Mouse (Mus musculus) kidney, postnatal 0 days (tissue): ENCODE measurements around the gene Pik3ap1. TPM values are rescaled to one million over a fixed set of nuclear protein-coding genes. Genes with fewer than 3 reads are reported as not detected.

Experiments used
- ATAC-seq: fragments of 200-750 bp; cut with Nextera tagmentation; replicated peaks from 2 replicates; pipeline ENCODE4 v1.8.0; 2017; ENCODE audit warnings: low read depth, moderate number of reproducible peaks, moderate TSS enrichment, moderate library complexity; ENCODE audit not compliant: low FRiP score
- DNase-seq: peaks from one replicate; pipeline ENCODE4 v3.0.0-alpha.2; 2016; ENCODE audit warnings: low spot score
- H3K27ac ChIP-seq: fragments of 300-500 bp; sonication (generic); 2 replicates; pipeline ENCODE4 v1.5.1; 2014; ENCODE audit warnings: mild to moderate bottlenecking
- H3K27me3 ChIP-seq: fragments of 300-500 bp; sonication (generic); 2 replicates; pipeline ENCODE4 v1.6.1; 2014; ENCODE audit warnings: low read length, mixed read lengths; ENCODE audit not compliant: insufficient read depth
- H3K36me3 ChIP-seq: fragments of 300-500 bp; sonication (generic); 2 replicates; pipeline ENCODE4 v1.6.1; 2014; ENCODE audit warnings: low read length, mixed read lengths; ENCODE audit not compliant: insufficient read depth
- H3K4me1 ChIP-seq: fragments of 300-500 bp; sonication (generic); replicated peaks from 2 replicates; pipeline ENCODE4 v1.6.1; 2014; ENCODE audit warnings: antibody characterized with exemption, low read length, mixed read lengths; ENCODE audit not compliant: insufficient read depth
- H3K4me2 ChIP-seq: fragments of 300-500 bp; sonication (generic); 2 replicates; pipeline ENCODE4 v1.6.1; 2014; ENCODE audit warnings: mild to moderate bottlenecking, low read length, moderate library complexity, mixed read lengths
- H3K4me3 ChIP-seq: fragments of 300-500 bp; sonication (generic); replicated peaks from 2 replicates; pipeline ENCODE4 v1.5.1; 2014; ENCODE audit warnings: low read depth, low read length
- H3K9ac ChIP-seq: fragments of 300-500 bp; sonication (generic); 2 replicates; pipeline ENCODE4 v1.6.1; 2014; ENCODE audit warnings: low read depth, low read length
- H3K9me3 ChIP-seq: fragments of 300-500 bp; sonication (generic); replicated peaks from 2 replicates; pipeline ENCODE4 v1.6.1; 2016; ENCODE audit warnings: low read length, inconsistent platforms, mixed read lengths
- CTCF ChIP-seq: IDR thresholded peaks from 2 replicates; pipeline ENCODE4 v1.5.1; 2016; ENCODE audit warnings: antibody characterized with exemption, low read depth, mild to moderate bottlenecking, moderate library complexity
- WGBS: fragments of 180-500 bp; shearing (Covaris S2); extraction: QIAGEN DNeasy Blood & Tissue Kit; methylation state at CpG from one replicate; pipeline ENCODE4 v1.1.7; 2014; 5-methylcytosine and 5-hydroxymethylcytosine counted together
- polyA plus RNA-seq: library from polyadenylated mRNA; unstranded; fragments of >200 nt; fragmentation: Nextera tagmentation; extraction: Ambion mirVana; gene quantifications from 2 replicates; pipeline ENCODE4 v1.2.1, GENCODE M21; 2015

The Pik3ap1 gene
- polyA plus RNA-seq, 1 experiment from 2014 or later: 1.7 TPM

DNA sequence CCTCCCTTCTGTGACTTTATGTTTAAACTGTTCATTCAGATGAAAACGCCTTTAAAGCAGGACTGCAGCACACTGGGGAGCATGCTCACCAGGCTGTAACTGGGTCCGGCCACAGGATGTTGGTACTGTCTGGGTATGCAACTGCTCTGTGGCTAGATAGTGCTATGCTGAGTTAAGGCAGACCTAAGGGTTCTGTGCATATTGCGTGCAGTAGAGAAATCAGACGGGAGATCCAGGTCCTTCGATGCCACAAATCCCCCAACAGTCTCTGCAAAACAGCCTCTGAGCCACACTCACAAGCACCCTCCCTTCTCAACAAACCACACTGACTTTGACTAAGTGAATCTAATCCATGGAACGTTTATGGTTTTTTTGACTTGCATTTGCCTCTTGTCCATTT is 46.5 kb downstream of the Pik3ap1 start:
- no peak for TF ChIP-seq CTCF
- ATAC-seq (no peak), DNase-seq (no peak)
- Histone ChIP-seq H3K4me1 (no peaks in the 10 kb centered on the region; the same call in 1 of the 2 replicates), H3K9me3 (no peaks in the 10 kb centered on the region), H3K36me3 (no peaks in the 10 kb centered on the region), H3K27ac (no peak overlapping the region), H3K9ac (no peak overlapping the region), H3K27me3 (no peaks in the 10 kb centered on the region), H3K4me3 (no peak overlapping the region), H3K4me2 (no peak overlapping the region)
- WGBS: 75% methylated on average over 6 of the region's 6 CpGs

DNA sequence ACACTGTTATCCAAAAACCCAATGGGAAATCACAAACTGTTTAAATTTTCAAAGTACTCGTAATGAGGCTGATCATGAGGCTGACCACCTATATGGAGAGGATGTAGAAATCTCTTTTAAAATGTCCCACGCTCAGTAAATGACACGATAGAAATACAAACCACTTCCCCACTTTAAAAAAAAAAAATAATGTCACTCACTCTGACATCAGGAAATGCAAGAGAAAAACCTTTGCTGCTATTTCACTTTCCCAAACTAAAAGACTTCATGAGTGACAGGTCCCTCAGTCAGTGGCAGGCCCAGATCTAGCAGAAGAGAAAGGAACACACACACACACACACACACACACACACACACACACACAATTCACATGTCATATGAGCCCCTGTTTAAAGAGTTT is 49.2 kb downstream of the Pik3ap1 start:
- WGBS: 76% methylated on average over 3 of the region's 3 CpGs
- ATAC-seq (no peak), DNase-seq (no peak)
- H3K4me2 ChIP-seq: no peak overlapping the region
- no peak overlapping the region for H3K9ac ChIP-seq
- no peak overlapping the region for H3K27ac ChIP-seq
- no peak overlapping the region for H3K4me3 ChIP-seq
- H3K4me1 ChIP-seq: no peaks in the 10 kb centered on the region; the same call in 1 of the 2 replicates
- H3K9me3 ChIP-seq: no peaks in the 10 kb centered on the region
- no peaks in the 10 kb centered on the region for H3K27me3 ChIP-seq
- H3K36me3 ChIP-seq: no peaks in the 10 kb centered on the region
- TF ChIP-seq CTCF: no peak

DNA sequence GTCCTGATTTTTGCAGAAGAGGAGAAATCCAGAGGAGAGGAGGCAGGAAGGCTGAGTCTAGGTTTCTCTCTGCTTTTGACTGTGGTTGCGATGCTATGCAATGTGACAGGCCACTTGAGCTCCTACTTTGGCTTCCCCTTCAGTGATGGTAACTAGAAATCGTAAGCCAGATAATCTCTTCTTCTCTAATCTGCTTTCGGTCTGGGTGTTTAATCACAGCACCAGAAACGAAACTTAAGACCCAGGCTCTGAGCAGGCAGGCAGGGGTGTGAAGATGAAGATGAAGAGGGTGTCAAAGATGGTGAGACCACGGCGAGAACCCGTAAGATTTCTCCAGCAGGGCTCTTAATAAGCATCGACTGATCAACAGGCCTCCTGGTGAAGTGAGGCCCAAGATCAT is 51.9 kb downstream of the Pik3ap1 start:
- Histone ChIP-seq H3K36me3 (no peaks in the 10 kb centered on the region), H3K9ac (no peak overlapping the region), H3K4me1 (no peaks in the 10 kb centered on the region), H3K4me2 (no peak overlapping the region), H3K27ac (no peak overlapping the region), H3K4me3 (no peak overlapping the region), H3K9me3 (no peaks in the 10 kb centered on the region), H3K27me3 (no peaks in the 10 kb centered on the region)
- no peak for ATAC-seq
- no peak for TF ChIP-seq CTCF
- WGBS: 88% methylated on average over 8 of the region's 8 CpGs
- DNase-seq: no peak

DNA sequence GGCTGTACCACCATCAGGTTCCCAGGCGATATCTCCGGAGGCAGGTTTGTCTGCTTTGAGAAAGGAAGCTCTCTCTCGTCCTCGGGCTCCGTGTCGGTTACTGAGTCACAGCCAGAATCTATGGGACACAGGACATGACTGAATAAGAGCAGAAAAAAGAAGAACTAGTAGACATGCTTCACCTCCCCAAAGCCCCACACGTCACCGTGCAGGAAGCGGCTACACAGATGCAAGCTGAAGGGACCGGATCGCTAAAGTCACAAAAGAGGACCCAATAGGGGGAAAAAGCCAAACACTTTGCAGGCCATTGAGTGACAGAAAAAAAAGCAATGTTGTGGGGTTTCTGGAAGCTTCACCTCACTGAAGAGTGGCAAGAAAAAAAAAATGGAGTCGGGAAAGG is 52.7 kb downstream of the Pik3ap1 start:
- no peak overlapping the region for H3K4me2 ChIP-seq
- no peak overlapping the region for H3K9ac ChIP-seq
- no peaks in the 10 kb centered on the region for H3K9me3 ChIP-seq
- no peak for TF ChIP-seq CTCF
- 88% methylated on average over 12 of the region's 12 CpGs for WGBS
- no peaks in the 10 kb centered on the region for H3K27me3 ChIP-seq
- no peak for ATAC-seq
- H3K36me3 ChIP-seq: no peaks in the 10 kb centered on the region
- no peak for DNase-seq
- H3K4me1 ChIP-seq: no peaks in the 10 kb centered on the region
- H3K27ac ChIP-seq: no peak overlapping the region
- H3K4me3 ChIP-seq: no peak overlapping the region

DNA sequence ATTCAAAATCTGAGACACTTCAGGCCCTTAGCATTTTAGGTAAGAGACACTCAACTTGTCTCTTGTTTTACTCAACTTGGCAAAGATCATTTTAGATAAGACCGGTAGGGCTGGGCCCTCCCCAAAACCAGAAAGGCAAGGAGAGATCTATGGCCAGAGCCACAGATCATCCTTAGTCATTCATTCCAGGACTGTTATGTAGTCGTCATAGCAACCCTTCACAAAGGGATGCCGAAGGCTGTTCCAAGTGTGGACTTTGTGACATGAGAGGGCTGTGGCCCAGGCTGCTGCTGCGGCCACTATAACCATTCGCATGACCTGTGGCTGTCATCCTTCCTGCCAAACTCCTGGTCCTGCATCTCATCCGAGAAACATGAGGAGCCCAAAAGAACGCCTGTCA is 54.5 kb downstream of the Pik3ap1 start:
- WGBS: 85% methylated on average over 7 of the region's 7 CpGs
- Histone ChIP-seq H3K4me3 (no peak overlapping the region), H3K9ac (no peak overlapping the region), H3K4me2 (no peak overlapping the region), H3K27ac (no peak overlapping the region), H3K9me3 (no peaks in the 10 kb centered on the region), H3K36me3 (no peaks in the 10 kb centered on the region), H3K27me3 (no peaks in the 10 kb centered on the region), H3K4me1 (no peaks in the 10 kb centered on the region)
- no peak for TF ChIP-seq CTCF
- no peak for DNase-seq
- ATAC-seq: no peak

DNA sequence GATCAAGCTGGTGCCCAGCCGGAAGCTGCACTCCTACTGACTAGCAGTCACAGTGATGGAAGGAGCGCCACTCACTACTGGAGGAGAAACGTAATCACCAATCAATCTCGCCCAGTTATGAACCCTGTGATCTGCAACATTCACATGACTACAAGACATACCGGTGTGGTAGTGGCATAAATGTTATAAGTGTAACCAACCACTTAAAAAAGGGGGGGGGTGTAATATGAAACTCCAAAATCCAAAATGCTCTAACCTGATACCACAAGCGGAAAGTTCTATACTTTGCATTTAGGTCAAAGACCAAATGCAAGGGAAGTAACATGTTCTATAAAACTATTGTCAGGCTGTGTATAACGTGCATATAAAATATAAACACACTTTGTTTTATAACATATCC is 54.9 kb downstream of the Pik3ap1 start:
- Histone ChIP-seq H3K9me3 (no peaks in the 10 kb centered on the region), H3K9ac (no peak overlapping the region), H3K27ac (no peak overlapping the region), H3K27me3 (no peaks in the 10 kb centered on the region), H3K4me3 (no peak overlapping the region), H3K36me3 (no peaks in the 10 kb centered on the region), H3K4me1 (no peaks in the 10 kb centered on the region), H3K4me2 (no peak overlapping the region)
- WGBS: 95% methylated on average over 7 of the region's 7 CpGs
- DNase-seq: no peak
- ATAC-seq: no peak
- TF ChIP-seq CTCF: no peak

DNA sequence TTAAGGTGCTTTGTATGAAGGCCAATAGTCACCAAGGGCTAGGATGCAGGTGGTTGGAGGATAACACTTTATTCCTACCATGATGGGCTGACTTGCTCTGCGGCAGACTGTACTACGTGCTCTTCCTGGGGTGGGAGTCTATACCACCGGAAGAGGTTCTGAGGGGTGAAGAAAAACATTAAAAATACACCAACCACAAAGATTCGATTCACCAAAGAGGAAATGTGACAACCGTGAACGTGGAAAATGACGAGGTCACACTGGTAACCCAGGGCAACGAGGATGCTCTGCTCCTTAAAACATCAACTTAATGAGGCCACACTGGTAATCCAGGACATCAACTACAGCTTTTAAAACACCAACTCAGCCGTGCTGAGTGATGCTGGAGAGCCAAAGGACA is 56.2 kb downstream of the Pik3ap1 start:
- no peaks in the 10 kb centered on the region for H3K4me1 ChIP-seq
- H3K27ac ChIP-seq: no peak overlapping the region
- no peak for DNase-seq
- TF ChIP-seq CTCF: no peak
- H3K36me3 ChIP-seq: no peaks in the 10 kb centered on the region
- no peak overlapping the region for H3K4me2 ChIP-seq
- WGBS: 77% methylated on average over 9 of the region's 9 CpGs
- no peaks in the 10 kb centered on the region for H3K27me3 ChIP-seq
- H3K9me3 ChIP-seq: no peaks in the 10 kb centered on the region
- no peak overlapping the region for H3K9ac ChIP-seq
- no peak overlapping the region for H3K4me3 ChIP-seq
- no peak for ATAC-seq
